Mouse (Mus musculus): ENCODE data around the gene Agtpbp1.

- TF ChIP-seq CTCF (IDR thresholded peaks at IDR 0.05; ENCODE audit: borderline replicate concordance, control insufficient read depth, extremely low read depth, insufficient read depth, low read length, poor library complexity) (no peak), POLR2A (IDR thresholded peaks at IDR 0.05; ENCODE audit: control insufficient read depth, extremely low read depth, insufficient read depth, low read length, poor library complexity) (no peak)
These were observed 107.6 kb downstream of the Agtpbp1 start for GRCm38 (mm10) chr13:59477451-59477850.
